Mouse (Mus musculus) forebrain, embryonic 11.5 days (tissue): ENCODE data around the gene Syde2. TPM values are rescaled to one million over a fixed set of nuclear protein-coding genes. Genes with fewer than 3 reads are reported as not detected.

ENCODE experiments used
- ATAC-seq: fragments of 200-750 bp; cut with Nextera tagmentation; replicated peaks from 2 replicates; pipeline ENCODE4 v1.8.0; 2017; ENCODE audit warnings: moderate TSS enrichment; ENCODE audit not compliant: low FRiP score
- DNase-seq: peaks from one replicate; pipeline ENCODE4 v3.0.0-alpha.2; 2017; ENCODE audit warnings: low spot score
- H3K27ac ChIP-seq: fragments of 300-500 bp; sonication (generic); 2 replicates; pipeline ENCODE4 v1.5.1; 2014; ENCODE audit warnings: low read depth, low read length
- H3K27me3 ChIP-seq: fragments of 300-500 bp; sonication (generic); 2 replicates; pipeline ENCODE4 v1.6.1; 2014; ENCODE audit warnings: mild to moderate bottlenecking, low read length, mixed read lengths; ENCODE audit not compliant: control insufficient read depth, insufficient read depth
- H3K36me3 ChIP-seq: fragments of 300-500 bp; sonication (generic); 2 replicates; pipeline ENCODE4 v1.6.1; 2014; ENCODE audit warnings: mild to moderate bottlenecking, low read length, moderate library complexity, mixed read lengths; ENCODE audit not compliant: control insufficient read depth, insufficient read depth
- H3K4me1 ChIP-seq: fragments of 300-500 bp; sonication (generic); replicated peaks from 2 replicates; pipeline ENCODE4 v1.6.1; 2014; ENCODE audit warnings: low read length, mixed read lengths; ENCODE audit not compliant: control insufficient read depth, insufficient read depth
- H3K4me2 ChIP-seq: fragments of 300-500 bp; sonication (generic); 2 replicates; pipeline ENCODE4 v1.6.1; 2014; ENCODE audit warnings: low read depth, mild to moderate bottlenecking, low read length, moderate library complexity, mixed read lengths; ENCODE audit not compliant: severe bottlenecking
- H3K4me3 ChIP-seq: fragments of 300-500 bp; sonication (generic); 2 replicates; pipeline ENCODE4 v1.5.1; 2014; ENCODE audit warnings: low read depth, low read length
- H3K9ac ChIP-seq: fragments of 300-500 bp; sonication (generic); 2 replicates; pipeline ENCODE4 v1.6.1; 2014; ENCODE audit warnings: low read length
- H3K9me3 ChIP-seq: fragments of 300-500 bp; sonication (generic); 2 replicates; pipeline ENCODE4 v1.6.1; 2016; ENCODE audit warnings: low read length, mixed read lengths; ENCODE audit not compliant: control insufficient read depth
- WGBS: fragments of 180-500 bp; shearing (Covaris S2); extraction: QIAGEN DNeasy Blood & Tissue Kit; methylation state at CpG from one replicate; pipeline ENCODE4 v1.1.7; 2014; 5-methylcytosine and 5-hydroxymethylcytosine counted together
- polyA plus RNA-seq: library from polyadenylated mRNA; unstranded; fragments of >200 nt; fragmentation: Nextera tagmentation; extraction: Ambion mirVana; gene quantifications from 2 replicates; pipeline ENCODE4 v1.2.1, GENCODE M21; 2014

Syde2 gene
- polyA plus RNA-seq, 1 experiment from 2014 or later: 2.0 TPM

DNA sequence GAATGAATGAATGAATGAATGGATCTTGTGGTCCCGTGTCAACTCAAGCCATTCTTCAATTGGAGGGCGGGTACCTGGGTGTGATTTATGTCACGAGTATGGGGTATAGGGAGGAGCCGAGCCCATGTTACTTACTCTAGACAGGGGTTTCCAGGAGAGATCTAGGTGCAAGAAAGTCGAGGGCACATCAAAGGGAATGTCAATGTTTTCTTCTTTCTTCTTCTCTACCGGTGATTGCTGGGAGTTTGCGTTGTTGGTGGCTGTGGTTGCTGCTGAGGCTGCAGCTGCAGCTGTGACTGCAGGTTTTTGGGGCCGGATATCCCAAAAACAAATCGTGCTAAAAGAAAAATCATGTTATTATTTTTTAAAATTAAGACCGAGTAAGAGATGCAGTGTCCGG lies 75.5 kb downstream of the Syde2 start:
- Histone ChIP-seq H3K36me3 (no peaks in the 10 kb centered on the region), H3K27ac (no peak overlapping the region), H3K4me3 (no peak overlapping the region), H3K4me1 (no peaks in the 10 kb centered on the region), H3K9me3 (no peaks in the 10 kb centered on the region), H3K9ac (no peak overlapping the region), H3K27me3 (no peaks in the 10 kb centered on the region), H3K4me2 (no peak overlapping the region)
- ATAC-seq: no peak
- DNase-seq: no peak
- 89% methylated on average over 11 of the region's 11 CpGs for WGBS

DNA sequence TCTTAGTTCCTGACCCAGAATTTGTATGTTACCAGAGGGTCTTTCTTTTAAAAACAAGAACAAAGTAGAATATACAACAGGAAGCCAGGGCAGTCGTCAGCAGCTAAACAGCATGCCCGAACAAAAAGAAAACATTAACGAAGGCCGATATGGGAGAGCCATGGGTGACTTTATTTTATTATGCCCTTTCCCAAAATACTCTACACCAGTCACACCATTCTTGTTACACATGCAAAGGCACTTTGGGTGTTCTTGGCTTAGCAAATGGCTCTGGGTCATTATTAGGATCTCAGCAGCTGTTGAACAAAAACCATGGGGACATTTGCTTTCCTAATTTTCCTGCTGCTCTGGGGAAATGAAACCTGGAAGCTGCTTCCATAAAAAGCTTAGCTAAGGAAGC lies 81.6 kb downstream of the Syde2 start:
- H3K27ac ChIP-seq: no peak overlapping the region
- H3K9me3 ChIP-seq: no peaks in the 10 kb centered on the region
- 78% methylated on average over 4 of the region's 4 CpGs for WGBS
- H3K36me3 ChIP-seq: no peaks in the 10 kb centered on the region
- DNase-seq: no peak
- no peak overlapping the region for H3K9ac ChIP-seq
- no peak overlapping the region for H3K4me3 ChIP-seq
- no peak overlapping the region for H3K4me2 ChIP-seq
- ATAC-seq: no peak
- no peaks in the 10 kb centered on the region for H3K27me3 ChIP-seq
- H3K4me1 ChIP-seq: no peaks in the 10 kb centered on the region

Other genes starting within 250 kb of the Syde2 start
- 71.2 and 84.3 TPM in 2 replicates for gene Ddah1, start 229.2 kb upstream of the Syde2 start, polyA plus RNA-seq
- gene Bcl10, start 65.1 kb upstream of the Syde2 start, polyA plus RNA-seq: 52.0 and 55.4 TPM in 2 replicates
- gene 2410004B18Rik, start 49.9 kb upstream of the Syde2 start, polyA plus RNA-seq: 57.6 and 59.5 TPM in 2 replicates
- gene Wdr63, start 120.3 kb downstream of the Syde2 start, polyA plus RNA-seq: 0.09 TPM in 1 of 2 replicates, not detected in the other
- gene Mcoln3, start 129.6 kb downstream of the Syde2 start, polyA plus RNA-seq: 3.7 and 4.8 TPM in 2 replicates
- 0.11 and 0.27 TPM in 2 replicates for gene Mcoln2, start 162.0 kb downstream of the Syde2 start, polyA plus RNA-seq
- gene Lpar3, start 233.1 kb downstream of the Syde2 start, polyA plus RNA-seq: 0.17 and 0.24 TPM in 2 replicates